ENCODE assay signal across 8 mouse cellular contexts in genomic region chr6:145250820-145251219, GRCm38 (mm10). TPM values are rescaled to one million over a fixed set of nuclear protein-coding genes. Genes with fewer than 3 reads are reported as not detected.
A peak's percentile ranks its signal among the peaks of the same experiment; 100 is the strongest.
DNase-seq lines count a peak whose midpoint lies in the region; ATAC-seq lines count a peak whose summit lies in the region.

No protein-coding gene starts in this region.

- H3K9ac ChIP-seq in lung, embryonic 15.5 days: peak overlapping the region; percentile 94
- peak overlapping the region; percentile 39 for H3K9ac ChIP-seq in embryonic facial prominence, embryonic 15.5 days
- peak overlapping the region; percentile 88 for H3K9ac ChIP-seq in hindbrain, embryonic 14.5 days
- peak overlapping the region; percentile 95 for H3K9ac ChIP-seq in limb, embryonic 13.5 days

- no peaks in the 10 kb centered on the region for H3K9me3 ChIP-seq in lung, embryonic 15.5 days
- H3K9me3 ChIP-seq in embryonic facial prominence, embryonic 15.5 days (replicated peaks): no peaks in the 10 kb centered on the region
- H3K9me3 ChIP-seq in hindbrain, embryonic 14.5 days (ENCODE audit: control insufficient read depth, low read length): no peaks in the 10 kb centered on the region
- no peaks in the 10 kb centered on the region for H3K9me3 ChIP-seq in limb, embryonic 13.5 days

- H3K27me3 ChIP-seq in lung, embryonic 15.5 days: no peaks in the 10 kb centered on the region
- no peaks in the 10 kb centered on the region for H3K27me3 ChIP-seq in embryonic facial prominence, embryonic 15.5 days
- H3K27me3 ChIP-seq in hindbrain, embryonic 14.5 days (ENCODE audit: control insufficient read depth, insufficient read depth, low read length): no peaks in the 10 kb centered on the region
- no peaks in the 10 kb centered on the region for H3K27me3 ChIP-seq in limb, embryonic 13.5 days

- no peak for ATAC-seq in lung, embryonic 15.5 days (ENCODE audit: borderline replicate concordance, extremely low read depth, low FRiP score, low TSS enrichment)
- no peak for ATAC-seq in embryonic facial prominence, embryonic 15.5 days (ENCODE audit: insufficient number of reproducible peaks, low FRiP score, low TSS enrichment, low read depth)
- peak; percentile 31; the same call in 1 of the 2 replicates for ATAC-seq in hindbrain, embryonic 14.5 days (ENCODE audit: low FRiP score)
- ATAC-seq in limb, embryonic 13.5 days (ENCODE audit: low FRiP score, low read depth): peak; percentile 9

- H3K4me3 ChIP-seq in lung, embryonic 15.5 days: peak overlapping the region; percentile 93
- H3K4me3 ChIP-seq in embryonic facial prominence, embryonic 15.5 days (replicated peaks): peak overlapping the region; percentile 87
- peak overlapping the region; percentile 84 for H3K4me3 ChIP-seq in hindbrain, embryonic 14.5 days (replicated peaks; ENCODE audit: low read length)
- peak overlapping the region; percentile 90 for H3K4me3 ChIP-seq in limb, embryonic 13.5 days

- H3K36me3 ChIP-seq in lung, embryonic 15.5 days: peaks cover 6% of the 10 kb centered on the region; the same call in 1 of the 2 replicates
- no peaks in the 10 kb centered on the region for H3K36me3 ChIP-seq in embryonic facial prominence, embryonic 15.5 days
- peaks cover 5% of the 10 kb centered on the region; the same call in 1 of the 2 replicates for H3K36me3 ChIP-seq in hindbrain, embryonic 14.5 days (replicated peaks; ENCODE audit: control insufficient read depth, insufficient read depth)
- H3K36me3 ChIP-seq in limb, embryonic 13.5 days: no peaks in the 10 kb centered on the region

- H3K4me1 ChIP-seq in lung, embryonic 15.5 days: peaks cover 21% of the 10 kb centered on the region
- H3K4me1 ChIP-seq in embryonic facial prominence, embryonic 15.5 days: peaks cover 15% of the 10 kb centered on the region
- peaks cover 17% of the 10 kb centered on the region for H3K4me1 ChIP-seq in hindbrain, embryonic 14.5 days (replicated peaks; ENCODE audit: control insufficient read depth, insufficient read depth, low read length)
- peaks cover 23% of the 10 kb centered on the region for H3K4me1 ChIP-seq in limb, embryonic 13.5 days

- no peak for DNase-seq in lung, postnatal 36 days
- peak; percentile 40 for DNase-seq in hindbrain, embryonic 14.5 days (ENCODE audit: low spot score)
- peak; percentile 63 to 66 for DNase-seq in right cerebral cortex, adult 2 months (ENCODE audit: low spot score in 2 of 2)
- DNase-seq in B cell, adult 2 months: no peak
- DNase-seq in thymus, postnatal 0 days (ENCODE audit: low spot score): no peak

- peak overlapping the region; percentile 78 for H3K4me2 ChIP-seq in lung, embryonic 15.5 days
- H3K4me2 ChIP-seq in embryonic facial prominence, embryonic 15.5 days (replicated peaks): peak overlapping the region; percentile 61
- H3K4me2 ChIP-seq in hindbrain, embryonic 14.5 days (replicated peaks): peak overlapping the region; percentile 72
- H3K4me2 ChIP-seq in limb, embryonic 13.5 days (replicated peaks): peak overlapping the region; percentile 85

- 7% methylated on average over 16 of the region's 16 CpGs for WGBS in lung, embryonic 15.5 days
- WGBS in embryonic facial prominence, embryonic 15.5 days: 10% methylated on average over 16 of the region's 16 CpGs
- 8% methylated on average over 16 of the region's 16 CpGs for WGBS in hindbrain, embryonic 14.5 days
- WGBS in limb, embryonic 13.5 days: 13% methylated on average over 16 of the region's 16 CpGs

- H3K27ac ChIP-seq in lung, embryonic 15.5 days: peak overlapping the region; percentile 88
- peak overlapping the region; percentile 89 for H3K27ac ChIP-seq in embryonic facial prominence, embryonic 15.5 days (replicated peaks)
- H3K27ac ChIP-seq in hindbrain, embryonic 14.5 days: peak overlapping the region; percentile 88
- H3K27ac ChIP-seq in limb, embryonic 13.5 days: peak overlapping the region; percentile 84

RNA-seq across cellular contexts. Expression of gene Kras, which starts 0.8 kb away (rescaled TPM):
- 92.2 and 99.5 TPM in 2 replicates for polyA plus RNA-seq in lung, embryonic 15.5 days (2015; fragmentation: Nextera tagmentation; extraction: Ambion mirVana)
- polyA plus RNA-seq in embryonic facial prominence, embryonic 15.5 days (2015; fragmentation: Nextera tagmentation; extraction: Ambion mirVana): 65.5 and 70.7 TPM in 2 replicates
- 109 and 115 TPM in 2 replicates for polyA plus RNA-seq in hindbrain, embryonic 14.5 days (2014; fragmentation: Nextera tagmentation; extraction: Ambion mirVana)
- 68.6 and 74.9 TPM in 2 replicates for polyA plus RNA-seq in limb, embryonic 13.5 days (2015; fragmentation: Nextera tagmentation; extraction: Ambion mirVana)
- 122 and 134 TPM in 2 replicates for polyA plus RNA-seq in thymus, postnatal 0 days (2015; fragmentation: Nextera tagmentation; extraction: Ambion mirVana)

RNA-seq across cellular contexts. Expression of gene Etfrf1, which starts 39.9 kb away (rescaled TPM):
- 26.5 and 26.7 TPM in 2 replicates for polyA plus RNA-seq in lung, embryonic 15.5 days (2015; fragmentation: Nextera tagmentation; extraction: Ambion mirVana)
- polyA plus RNA-seq in embryonic facial prominence, embryonic 15.5 days (2015; fragmentation: Nextera tagmentation; extraction: Ambion mirVana): 33.9 and 35.2 TPM in 2 replicates
- polyA plus RNA-seq in hindbrain, embryonic 14.5 days (2014; fragmentation: Nextera tagmentation; extraction: Ambion mirVana): 27.6 and 29.7 TPM in 2 replicates
- polyA plus RNA-seq in limb, embryonic 13.5 days (2015; fragmentation: Nextera tagmentation; extraction: Ambion mirVana): 30.4 and 33.5 TPM in 2 replicates
- 27.7 and 29.7 TPM in 2 replicates for polyA plus RNA-seq in thymus, postnatal 0 days (2015; fragmentation: Nextera tagmentation; extraction: Ambion mirVana)

RNA-seq across cellular contexts. Expression of gene Casc1, which starts 40.0 kb away (rescaled TPM):
- 0.79 and 1.3 TPM in 2 replicates for polyA plus RNA-seq in lung, embryonic 15.5 days (2015; fragmentation: Nextera tagmentation; extraction: Ambion mirVana)
- 3.1 and 4.4 TPM in 2 replicates for polyA plus RNA-seq in embryonic facial prominence, embryonic 15.5 days (2015; fragmentation: Nextera tagmentation; extraction: Ambion mirVana)
- 1.3 and 1.4 TPM in 2 replicates for polyA plus RNA-seq in hindbrain, embryonic 14.5 days (2014; fragmentation: Nextera tagmentation; extraction: Ambion mirVana)
- polyA plus RNA-seq in limb, embryonic 13.5 days (2015; fragmentation: Nextera tagmentation; extraction: Ambion mirVana): 0.46 and 0.56 TPM in 2 replicates
- 0.51 and 0.78 TPM in 2 replicates for polyA plus RNA-seq in thymus, postnatal 0 days (2015; fragmentation: Nextera tagmentation; extraction: Ambion mirVana)

Comparison
In these comparisons a context has a peak if more than half of its experiments do, and no peak if none do; other contexts are left out.
1. ATAC-seq: peak in hindbrain, embryonic 14.5 days (single experiment) and limb, embryonic 13.5 days (single experiment); none in lung, embryonic 15.5 days (single experiment) and embryonic facial prominence, embryonic 15.5 days (single experiment).
2. H3K9ac ChIP-seq: peak in every context shown above with its lines; median percentile 95 in limb, embryonic 13.5 days; 94 in lung, embryonic 15.5 days; 88 in hindbrain, embryonic 14.5 days; 39 in embryonic facial prominence, embryonic 15.5 days.
3. DNase-seq: peak in hindbrain, embryonic 14.5 days (single experiment) and right cerebral cortex, adult 2 months (2 of 2); none in lung, postnatal 36 days (single experiment), B cell, adult 2 months (0 of 2) and thymus, postnatal 0 days (single experiment).
4. Peak in every context shown above with its lines, with median percentiles within 50 percentile points of each other: H3K27ac ChIP-seq, H3K4me2 ChIP-seq and H3K4me3 ChIP-seq.